Mouse (Mus musculus) embryonic facial prominence, embryonic 12.5 days (tissue): ENCODE data around the gene Prkaca. TPM values are rescaled to one million over a fixed set of nuclear protein-coding genes. Genes with fewer than 3 reads are reported as not detected.
A peak's percentile ranks its signal among the peaks of the same experiment; 100 is the strongest.

Experiments used
- ATAC-seq: fragments of 200-750 bp; cut with Nextera tagmentation; 2 replicates; pipeline ENCODE4 v1.8.0; 2017; ENCODE audit not compliant: insufficient number of reproducible peaks, insufficient read depth, low FRiP score, low TSS enrichment
- H3K27ac ChIP-seq: fragments of 300-500 bp; sonication (generic); 2 replicates; pipeline ENCODE4 v1.5.1; 2016; ENCODE audit warnings: mild to moderate bottlenecking
- H3K27me3 ChIP-seq: fragments of 300-500 bp; sonication (generic); 2 replicates; pipeline ENCODE4 v1.6.1; 2016; ENCODE audit warnings: mild to moderate bottlenecking, moderate library complexity
- H3K36me3 ChIP-seq: fragments of 300-500 bp; sonication (generic); 2 replicates; pipeline ENCODE4 v1.6.1; 2016; ENCODE audit warnings: mild to moderate bottlenecking
- H3K4me1 ChIP-seq: fragments of 300-500 bp; sonication (generic); 2 replicates; pipeline ENCODE4 v1.6.1; 2016
- H3K4me2 ChIP-seq: fragments of 300-500 bp; sonication (generic); replicated peaks from 2 replicates; pipeline ENCODE4 v1.6.1; 2016; ENCODE audit warnings: mild to moderate bottlenecking, moderate library complexity
- H3K4me3 ChIP-seq: fragments of 300-500 bp; sonication (generic); 2 replicates; pipeline ENCODE4 v1.5.1; 2016; ENCODE audit warnings: mild to moderate bottlenecking
- H3K9ac ChIP-seq: fragments of 300-500 bp; sonication (generic); 2 replicates; pipeline ENCODE4 v1.6.1; 2016; ENCODE audit warnings: mild to moderate bottlenecking, moderate library complexity
- H3K9me3 ChIP-seq: fragments of 300-500 bp; sonication (generic); 2 replicates; pipeline ENCODE4 v1.6.1; 2016; ENCODE audit warnings: mild to moderate bottlenecking, moderate library complexity
- WGBS: fragments of 180-500 bp; shearing (Covaris S2); methylation state at CpG from one replicate; pipeline ENCODE4 v1.1.7; 2016; 5-methylcytosine and 5-hydroxymethylcytosine counted together
- polyA plus RNA-seq: library from polyadenylated mRNA; unstranded; fragments of >200 nt; fragmentation: Nextera tagmentation; extraction: Ambion mirVana; gene quantifications from 2 replicates; pipeline ENCODE4 v1.2.1, GENCODE M21; 2016

Prkaca gene
- polyA plus RNA-seq, 1 experiment from 2014 or later, result 206 TPM

- Histone ChIP-seq H3K9ac (no peak overlapping the region), H3K27ac (no peak overlapping the region), H3K4me2 (no peak overlapping the region), H3K4me1 (0 out of 2 replicates have a peak, but pooled peaks cover 19% of the 10 kb centered on the region), H3K4me3 (no peak overlapping the region), H3K27me3 (peaks cover 48% of the 10 kb centered on the region), H3K36me3 (no peaks in the 10 kb centered on the region), H3K9me3 (no peaks in the 10 kb centered on the region)
- WGBS, result 52% methylated on average over 12 of the region's 12 CpGs
- no peak for ATAC-seq
Measured at GRCm38 (mm10) chr8:84021569-84021968, 48.8 kb downstream of the Prkaca start.

GRCm38 (mm10) chr8:84023085-84023484 lies 50.3 kb downstream of the Prkaca start:
- Histone ChIP-seq H3K36me3 (no peaks in the 10 kb centered on the region), H3K9ac (no peak overlapping the region), H3K27me3 (peaks cover 63% of the 10 kb centered on the region), H3K4me1 (0 out of 2 replicates have a peak, but pooled peaks cover 19% of the 10 kb centered on the region), H3K4me2 (no peak overlapping the region), H3K4me3 (no peak overlapping the region), H3K9me3 (no peaks in the 10 kb centered on the region), H3K27ac (no peak overlapping the region)
- WGBS, result 27% methylated on average over 5 of the region's 5 CpGs
- no peak for ATAC-seq

GRCm38 (mm10) chr8:84023631-84024030 lies 50.8 kb downstream of the Prkaca start:
- Histone ChIP-seq H3K27ac (no peak overlapping the region), H3K4me3 (no peak overlapping the region), H3K27me3 (peaks cover 65% of the 10 kb centered on the region), H3K9me3 (no peaks in the 10 kb centered on the region), H3K36me3 (no peaks in the 10 kb centered on the region), H3K4me1 (0 out of 2 replicates have a peak, but pooled peaks cover 19% of the 10 kb centered on the region), H3K4me2 (no peak overlapping the region), H3K9ac (no peak overlapping the region)
- WGBS, result 57% methylated on average over 1 of the region's 1 CpGs
- no peak for ATAC-seq

- H3K4me3 ChIP-seq, result no peak overlapping the region
- H3K9me3 ChIP-seq, result no peaks in the 10 kb centered on the region
- WGBS, result 12% methylated on average over 10 of the region's 10 CpGs
- H3K9ac ChIP-seq, result no peak overlapping the region
- ATAC-seq, result no peak
- H3K36me3 ChIP-seq, result no peaks in the 10 kb centered on the region
- no peak overlapping the region for H3K27ac ChIP-seq
- 0 out of 2 replicates have a peak, but pooled peaks cover 19% of the 10 kb centered on the region for H3K4me1 ChIP-seq
- no peak overlapping the region for H3K4me2 ChIP-seq
- H3K27me3 ChIP-seq, result peaks cover 66% of the 10 kb centered on the region
Measured at GRCm38 (mm10) chr8:84024171-84024570, 51.4 kb downstream of the Prkaca start.

- WGBS, result under 1% methylated on average over 41 of the region's 41 CpGs
- peak; percentile 78 for ATAC-seq
- Histone ChIP-seq H3K36me3 (no peaks in the 10 kb centered on the region), H3K9ac (peak overlapping the region; percentile 52), H3K27me3 (peaks cover 55% of the 10 kb centered on the region), H3K4me3 (peak overlapping the region; percentile 48), H3K4me2 (peak overlapping the region; percentile 80), H3K27ac (no peak overlapping the region), H3K4me1 (0 out of 2 replicates have a peak, but pooled peaks cover 19% of the 10 kb centered on the region), H3K9me3 (no peaks in the 10 kb centered on the region)
Measured at GRCm38 (mm10) chr8:84025863-84026262, 53.1 kb downstream of the Prkaca start.

- Histone ChIP-seq H3K9me3 (no peaks in the 10 kb centered on the region), H3K4me1 (0 out of 2 replicates have a peak, but pooled peaks cover 15% of the 10 kb centered on the region), H3K4me3 (no peak overlapping the region), H3K36me3 (no peaks in the 10 kb centered on the region), H3K27ac (no peak overlapping the region), H3K9ac (no peak overlapping the region), H3K27me3 (peaks cover 42% of the 10 kb centered on the region), H3K4me2 (no peak overlapping the region)
- WGBS, result 13% methylated on average over 10 of the region's 10 CpGs
- no peak for ATAC-seq
Measured at GRCm38 (mm10) chr8:84027449-84027848, 54.7 kb downstream of the Prkaca start.

GRCm38 (mm10) chr8:84029272-84029671 lies 56.5 kb downstream of the Prkaca start:
- no peak overlapping the region for H3K4me3 ChIP-seq
- no peak for ATAC-seq
- 0 out of 2 replicates have a peak, but pooled peaks cover 9% of the 10 kb centered on the region for H3K4me1 ChIP-seq
- no peaks in the 10 kb centered on the region for H3K36me3 ChIP-seq
- H3K4me2 ChIP-seq, result no peak overlapping the region
- H3K27me3 ChIP-seq, result peaks cover 37% of the 10 kb centered on the region
- H3K27ac ChIP-seq, result no peak overlapping the region
- no peak overlapping the region for H3K9ac ChIP-seq
- H3K9me3 ChIP-seq, result no peaks in the 10 kb centered on the region
- WGBS, result 91% methylated on average over 5 of the region's 5 CpGs

- Histone ChIP-seq H3K27me3 (peaks cover 15% of the 10 kb centered on the region), H3K27ac (no peak overlapping the region), H3K4me3 (no peak overlapping the region), H3K9ac (no peak overlapping the region), H3K4me2 (no peak overlapping the region), H3K36me3 (no peaks in the 10 kb centered on the region), H3K4me1 (no peaks in the 10 kb centered on the region), H3K9me3 (no peaks in the 10 kb centered on the region)
- 80% methylated on average over 4 of the region's 4 CpGs for WGBS
- no peak for ATAC-seq
Measured at GRCm38 (mm10) chr8:84032777-84033176, 60.0 kb downstream of the Prkaca start.

GRCm38 (mm10) chr8:84038015-84038414 lies 65.2 kb downstream of the Prkaca start:
- Histone ChIP-seq H3K4me1 (peaks cover 10% of the 10 kb centered on the region), H3K4me2 (no peak overlapping the region), H3K27ac (no peak overlapping the region), H3K9me3 (no peaks in the 10 kb centered on the region), H3K9ac (no peak overlapping the region), H3K4me3 (no peak overlapping the region), H3K27me3 (peaks cover 35% of the 10 kb centered on the region), H3K36me3 (no peaks in the 10 kb centered on the region)
- ATAC-seq, result no peak
- WGBS, result 71% methylated on average over 5 of the region's 5 CpGs

- Histone ChIP-seq H3K27me3 (peaks cover 45% of the 10 kb centered on the region), H3K4me3 (no peak overlapping the region), H3K36me3 (no peaks in the 10 kb centered on the region), H3K9me3 (no peaks in the 10 kb centered on the region), H3K4me1 (peaks cover 10% of the 10 kb centered on the region), H3K27ac (no peak overlapping the region), H3K9ac (no peak overlapping the region), H3K4me2 (no peak overlapping the region)
- ATAC-seq, result no peak
- WGBS, result 4% methylated on average over 5 of the region's 5 CpGs
Measured at GRCm38 (mm10) chr8:84039050-84039449, 66.3 kb downstream of the Prkaca start.

GRCm38 (mm10) chr8:84042066-84042947 lies 69.5 kb downstream of the Prkaca start, which contains the start of gene Il27ra:
Il27ra (minus strand) TSS chr8:84042589.
- Histone ChIP-seq H3K9ac (peak within 1 kb of the TSS; percentile 49), H3K27me3 (peaks cover 61% of the 10 kb centered on the region), H3K27ac (no peak within 1 kb of the TSS), H3K4me2 (peak within 1 kb of the TSS; percentile 76), H3K4me1 (peaks cover 15% of the 10 kb centered on the region), H3K4me3 (peak within 1 kb of the TSS; percentile 37), H3K9me3 (no peaks in the 10 kb centered on the region), H3K36me3 (no peaks in the 10 kb centered on the region)
- 5% methylated on average over 40 of the region's 40 CpGs for WGBS
- ATAC-seq, result no peak

- Histone ChIP-seq H3K27ac (no peak overlapping the region), H3K4me2 (peak overlapping the region; percentile 76), H3K4me3 (peak overlapping the region; percentile 37; the same call in 1 of the 2 replicates), H3K36me3 (no peaks in the 10 kb centered on the region), H3K9me3 (no peaks in the 10 kb centered on the region), H3K9ac (no peak overlapping the region), H3K27me3 (peaks cover 61% of the 10 kb centered on the region), H3K4me1 (peaks cover 15% of the 10 kb centered on the region)
- WGBS, result 26% methylated on average over 12 of the region's 12 CpGs
- no peak for ATAC-seq
Measured at GRCm38 (mm10) chr8:84042948-84043342, 70.2 kb downstream of the Prkaca start.
